Mouse (Mus musculus) gastrocnemius, postnatal 10 days (tissue): ENCODE measurements around the gene Nhlrc2. TPM values are rescaled to one million over a fixed set of nuclear protein-coding genes. Genes with fewer than 3 reads are reported as not detected.
"Not testable (repeated sequence)": the region's sequence is repeated elsewhere in the genome, so short reads cannot be mapped to it uniquely, and the experiment has no call there.

Experiments
- DNase-seq: peaks from one replicate; pipeline ENCODE4 v3.0.0; 2021; ENCODE audit warnings: mixed read lengths
- long read RNA-seq, 2 experiments: library from polyadenylated mRNA; stranded (forward); transcript quantifications; one replicate each; pipeline ENCODE4 v2.0.0; 2021
- total RNA-seq, 2 experiments: library from RNA; stranded (reverse); gene quantifications; 2 replicates each; pipeline ENCODE4 v1.2.3; 2021

The Nhlrc2 gene
- 10 to 100 TPM; 12.9 to 14.3 TPM for total RNA-seq
- long read RNA-seq, experiment 1, full-length matches to known transcripts: 6 of 6 reads
- long read RNA-seq, experiment 1, partial matches to known transcripts: 0 of 6 reads
- long read RNA-seq, experiment 1, other reads (novel, unspliced or antisense): 0 of 6 reads
- long read RNA-seq, experiment 2, full-length matches to known transcripts: 5 of 9 reads
- long read RNA-seq, experiment 2, partial matches to known transcripts: 1 of 9 reads
- long read RNA-seq, experiment 2, other reads (novel, unspliced or antisense): 3 of 9 reads

DNA sequence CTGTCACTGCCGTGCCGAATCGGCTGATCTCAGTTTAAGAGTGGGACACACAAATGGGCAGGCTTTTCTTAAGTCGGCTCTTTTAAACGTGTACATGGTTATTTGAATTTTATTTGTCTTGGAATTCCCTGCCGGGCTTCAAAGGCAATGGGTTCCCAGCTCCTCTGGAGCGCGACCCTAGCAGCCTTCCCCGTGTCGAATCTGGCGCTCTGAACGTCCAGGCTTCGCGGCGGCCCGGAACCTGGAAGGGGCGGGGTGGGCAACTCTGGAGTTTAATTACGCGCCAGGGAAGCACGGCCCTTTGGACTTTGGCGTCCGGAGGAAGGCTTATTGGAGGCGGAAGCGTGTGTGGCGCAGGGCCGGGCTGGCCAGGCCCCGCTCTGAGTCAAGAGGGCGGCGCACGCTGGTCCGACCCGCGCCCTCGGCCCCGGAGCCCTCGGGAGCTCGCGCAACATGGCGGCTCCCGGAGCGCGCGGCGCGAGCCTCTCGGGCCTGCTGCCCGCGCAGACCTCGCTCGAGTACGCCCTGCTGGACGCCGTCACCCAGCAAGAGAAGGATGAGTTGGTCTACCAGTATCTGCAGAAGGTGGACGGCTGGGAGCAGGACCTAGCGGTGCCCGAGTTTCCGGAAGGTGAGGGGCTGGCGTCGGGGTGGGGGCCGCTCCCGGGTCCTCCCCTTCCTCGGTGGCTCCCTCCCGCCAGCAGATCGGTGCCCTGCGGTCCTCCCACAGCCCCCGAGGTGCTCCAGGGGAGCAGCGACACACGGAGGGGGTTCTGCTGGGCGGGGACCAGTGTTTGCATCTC lies at the start of gene Nhlrc2:
TSS of gene Nhlrc2 (plus strand) at position 32 of the 803 bp plus-strand sequence.
- peak; percentile 84 for DNase-seq

DNA sequence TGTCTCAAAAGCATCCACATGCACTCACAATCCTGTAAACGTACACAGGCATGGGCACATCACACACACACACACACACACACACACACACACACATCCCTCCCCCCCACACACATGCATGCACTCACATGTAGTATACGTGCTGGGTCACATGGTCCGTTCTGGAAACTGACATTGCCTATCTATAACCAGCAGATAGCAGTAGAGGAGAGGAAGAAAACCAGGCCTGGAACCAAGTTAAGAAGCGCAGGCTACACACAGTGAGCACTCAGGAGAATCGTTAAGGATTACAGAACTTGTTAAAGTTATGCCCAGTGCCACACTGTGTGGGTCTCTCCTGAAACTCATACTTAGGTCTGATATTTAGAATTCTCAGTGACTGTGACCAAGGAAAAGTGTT lies 45.0 kb upstream of the Nhlrc2 start:
- DNase-seq: not testable (repeated sequence)

DNA sequence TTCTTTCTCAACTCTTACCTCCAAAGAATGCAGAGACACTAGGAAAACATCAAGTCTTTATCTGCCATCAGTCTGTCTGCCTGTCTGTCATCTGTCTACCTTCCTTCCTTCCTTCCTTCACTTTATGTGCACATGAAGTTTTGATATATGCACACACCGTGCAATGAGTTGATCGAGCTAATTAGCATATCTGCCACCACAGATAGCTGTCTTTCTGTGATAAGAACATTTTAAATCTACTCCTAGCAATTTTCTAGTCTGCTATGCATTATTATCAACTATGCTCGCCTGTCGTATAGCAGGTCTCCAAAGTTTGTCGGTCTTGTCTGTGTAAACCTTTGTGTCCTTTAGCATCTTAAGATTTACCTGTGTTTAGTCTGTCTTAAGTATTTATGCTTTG lies 44.5 kb upstream of the Nhlrc2 start:
- DNase-seq: not testable (repeated sequence)

DNA sequence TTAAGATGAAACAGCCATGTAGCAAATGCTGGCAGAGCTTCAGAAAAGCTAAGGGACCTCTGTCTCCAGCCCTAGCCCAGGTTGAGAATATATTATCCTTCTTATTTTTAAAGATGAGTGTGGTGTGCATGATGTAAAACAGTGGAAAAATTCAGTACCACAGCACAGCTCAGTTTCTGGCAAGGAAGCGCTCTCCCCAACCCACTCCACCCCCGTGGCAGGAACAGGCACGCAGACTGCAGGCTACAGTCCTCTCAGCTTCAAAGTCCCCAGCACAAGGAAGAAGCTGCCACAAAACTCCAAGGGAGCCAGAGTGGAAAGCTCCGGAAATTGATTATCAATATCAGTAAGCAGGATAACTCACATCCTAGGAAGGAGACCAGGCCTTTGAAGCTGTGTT lies 36.9 kb upstream of the Nhlrc2 start:
- DNase-seq: not testable (repeated sequence)

DNA sequence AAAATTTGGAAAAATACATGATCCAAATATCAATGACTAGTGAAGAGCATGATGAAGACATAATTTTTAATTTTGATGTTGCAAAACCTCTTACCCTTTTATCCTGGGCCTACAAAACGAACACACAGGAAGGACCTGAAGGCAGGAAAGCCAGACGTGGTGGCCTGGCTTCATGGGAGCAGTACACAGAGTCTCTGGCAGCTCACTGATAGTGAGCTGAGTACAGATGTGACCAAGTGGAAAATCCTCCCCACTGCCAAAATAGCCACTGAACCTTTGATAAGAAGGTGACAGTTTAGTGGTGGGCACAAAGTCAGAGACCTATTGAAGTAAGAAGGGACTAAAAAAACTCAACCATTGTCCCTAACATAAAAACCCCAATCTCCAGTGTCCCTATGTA lies 34.5 kb upstream of the Nhlrc2 start:
- DNase-seq: not testable (repeated sequence)

DNA sequence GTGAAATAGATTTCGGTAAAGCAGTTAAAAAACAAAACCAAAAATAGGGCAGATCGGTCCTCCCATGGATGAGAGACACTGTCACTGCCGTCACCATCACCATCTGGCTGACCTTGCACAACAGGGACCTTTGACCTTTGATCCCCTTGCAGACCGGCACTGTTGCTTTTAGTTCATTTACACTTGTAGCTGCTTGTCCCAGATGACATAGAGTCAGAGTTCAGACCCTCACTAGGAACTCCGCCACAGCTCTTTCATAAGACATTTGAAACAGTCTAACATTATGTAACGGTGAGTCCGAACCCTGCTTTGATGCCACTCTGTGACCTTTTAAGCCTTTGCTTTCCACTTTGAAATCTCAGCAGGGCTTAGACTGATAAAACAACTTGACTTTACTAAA lies 28.7 kb upstream of the Nhlrc2 start:
- DNase-seq: not testable (repeated sequence)

DNA sequence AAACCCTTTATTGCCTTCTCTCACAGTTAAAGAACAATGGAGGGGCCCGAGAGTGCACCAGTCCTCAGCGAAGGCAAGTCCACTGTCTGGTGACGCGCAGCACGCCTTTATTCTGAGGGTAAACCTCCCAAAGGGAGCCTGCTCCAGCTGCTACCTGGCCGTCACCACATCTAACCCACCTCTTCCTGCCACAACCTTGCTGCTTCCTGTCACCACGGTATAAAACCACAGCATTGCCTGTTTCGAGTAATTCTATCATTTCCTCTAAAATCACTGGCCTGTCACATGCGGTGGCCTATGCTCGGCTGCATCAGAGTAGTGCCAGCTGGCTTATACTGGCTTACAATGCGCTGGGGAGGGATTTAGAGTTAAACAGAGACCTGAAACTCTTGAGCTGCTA lies 17.5 kb upstream of the Nhlrc2 start:
- not testable (repeated sequence) for DNase-seq

DNA sequence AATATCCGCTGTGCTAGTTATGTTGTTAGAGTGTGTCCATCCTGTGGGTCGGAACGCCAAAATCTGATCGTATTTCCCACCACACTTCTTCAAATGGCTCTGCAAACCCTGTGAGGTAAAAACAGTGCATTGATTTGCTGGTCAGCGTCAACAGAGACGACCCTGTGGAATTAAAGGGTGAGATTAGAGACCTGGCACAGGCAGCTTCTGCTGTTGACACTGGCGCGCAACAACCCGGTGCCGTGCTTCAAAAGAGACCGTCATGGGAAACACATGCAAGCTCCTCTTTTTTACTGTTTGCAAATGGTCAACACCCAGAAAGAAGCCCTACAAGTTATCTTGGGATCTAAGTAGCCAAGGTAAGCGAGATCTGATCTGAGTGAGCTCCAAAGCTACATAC lies 16.8 kb upstream of the Nhlrc2 start:
- no peak for DNase-seq

DNA sequence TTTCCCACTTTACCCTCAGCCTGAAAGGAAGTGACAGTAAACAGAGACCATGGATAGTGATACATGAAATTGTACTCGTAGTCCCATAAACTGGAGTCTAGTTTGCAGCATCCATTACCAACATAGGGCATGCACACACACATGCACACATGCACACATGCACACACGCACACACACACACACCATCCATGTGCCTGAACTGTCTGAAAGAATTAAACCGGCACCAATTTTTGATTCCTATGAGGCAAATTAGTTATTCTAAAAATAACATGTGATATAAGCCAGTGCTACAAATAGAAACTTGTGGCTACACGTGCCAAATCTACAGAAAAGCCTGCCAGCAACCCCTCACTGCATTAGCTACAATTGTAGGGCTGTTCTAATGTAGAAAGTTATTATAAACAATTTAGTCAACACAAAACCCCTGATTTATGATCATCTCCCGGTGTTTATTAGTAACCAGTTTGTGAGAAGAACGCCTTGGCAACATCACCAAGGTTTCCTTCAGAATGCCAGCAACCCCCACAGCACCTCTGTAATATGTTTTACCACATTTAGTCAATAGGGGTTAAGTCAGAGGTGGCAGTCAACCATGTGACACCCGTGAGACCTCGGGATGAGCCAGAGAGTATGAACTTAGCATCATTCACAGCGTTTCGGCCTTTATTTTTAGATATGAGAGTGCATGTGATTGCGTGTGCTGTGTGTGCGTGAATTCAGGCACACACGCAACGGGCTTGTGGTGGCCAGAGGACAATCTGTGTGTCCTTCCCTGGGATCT lies 14.6 kb upstream of the Nhlrc2 start:
- no peak for DNase-seq

DNA sequence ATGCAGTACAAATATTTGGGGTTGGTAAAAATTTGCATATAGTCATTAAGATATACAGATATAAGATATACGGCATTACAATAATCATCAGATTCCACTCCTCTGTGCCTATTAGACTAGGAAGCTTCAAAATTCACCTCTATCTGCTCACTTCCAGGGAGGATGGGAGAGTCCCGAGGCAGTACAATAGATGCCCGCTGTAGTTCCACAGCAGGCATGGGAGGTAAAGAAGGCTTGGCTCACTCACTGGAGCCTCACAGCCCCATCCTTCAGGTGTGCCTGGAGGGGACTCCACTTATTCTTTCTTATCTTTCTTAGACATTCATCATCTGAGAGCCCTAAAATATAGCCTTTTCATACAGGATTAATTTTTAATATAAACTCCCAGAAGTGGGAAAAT lies 13.7 kb upstream of the Nhlrc2 start:
- DNase-seq: no peak

DNA sequence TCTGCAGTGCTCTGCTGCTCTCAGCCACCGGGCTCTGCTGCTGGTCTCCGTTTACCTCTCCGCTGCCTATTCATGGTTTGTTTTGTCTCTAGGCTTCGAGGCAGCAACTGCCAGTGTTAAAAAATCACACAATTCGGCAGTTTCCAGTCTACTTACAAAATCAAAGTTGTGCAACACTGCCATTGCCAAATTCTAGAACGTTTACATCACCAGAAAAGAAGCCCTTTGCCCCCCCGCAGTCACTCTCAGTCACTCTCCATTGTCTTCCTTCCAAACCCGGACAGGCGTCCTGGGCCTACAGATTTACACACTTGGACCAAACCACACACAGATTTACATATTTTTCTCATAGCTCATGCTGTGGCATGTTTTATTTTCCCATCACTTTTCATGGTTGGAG lies 13.0 kb upstream of the Nhlrc2 start:
- DNase-seq: no peak

DNA sequence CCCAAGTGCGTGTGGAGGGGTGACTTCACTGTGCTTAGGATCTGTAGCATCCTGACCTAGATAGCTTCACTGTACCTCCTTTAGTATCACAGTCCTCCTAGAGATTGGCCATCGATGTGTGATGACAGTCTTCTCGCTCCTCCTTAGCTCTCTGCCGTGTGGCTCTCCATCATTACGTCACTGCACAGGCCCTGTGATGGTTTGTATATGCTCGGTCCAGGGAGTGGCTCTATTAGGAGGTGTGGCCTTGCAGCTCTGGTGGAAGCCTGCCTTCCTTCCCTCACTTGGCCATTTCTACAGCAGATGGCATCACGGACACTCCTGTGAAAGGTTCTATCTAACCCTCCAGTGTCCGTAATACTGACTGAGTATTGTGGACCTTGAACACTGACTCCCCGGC lies 12.3 kb upstream of the Nhlrc2 start:
- DNase-seq: no peak

DNA sequence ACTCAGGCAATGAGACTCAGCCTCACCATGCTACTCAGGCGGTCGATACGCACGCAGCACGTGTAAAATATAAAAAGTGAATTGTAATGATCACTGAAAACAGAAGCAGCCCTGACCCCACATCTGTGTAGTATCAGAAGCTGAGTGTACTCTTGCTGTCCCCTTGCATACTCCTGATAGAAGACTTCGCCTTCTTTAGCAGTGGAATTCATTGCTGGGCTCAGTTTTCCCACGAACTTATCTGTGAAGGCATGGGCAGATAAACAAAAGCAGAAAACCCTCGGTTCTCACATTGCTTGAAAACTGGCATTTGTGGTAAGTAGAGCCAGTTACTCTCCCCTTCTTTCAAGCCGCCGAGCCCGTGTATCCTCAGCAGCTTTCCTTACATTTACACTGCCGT lies 4.7 kb upstream of the Nhlrc2 start:
- DNase-seq: no peak

DNA sequence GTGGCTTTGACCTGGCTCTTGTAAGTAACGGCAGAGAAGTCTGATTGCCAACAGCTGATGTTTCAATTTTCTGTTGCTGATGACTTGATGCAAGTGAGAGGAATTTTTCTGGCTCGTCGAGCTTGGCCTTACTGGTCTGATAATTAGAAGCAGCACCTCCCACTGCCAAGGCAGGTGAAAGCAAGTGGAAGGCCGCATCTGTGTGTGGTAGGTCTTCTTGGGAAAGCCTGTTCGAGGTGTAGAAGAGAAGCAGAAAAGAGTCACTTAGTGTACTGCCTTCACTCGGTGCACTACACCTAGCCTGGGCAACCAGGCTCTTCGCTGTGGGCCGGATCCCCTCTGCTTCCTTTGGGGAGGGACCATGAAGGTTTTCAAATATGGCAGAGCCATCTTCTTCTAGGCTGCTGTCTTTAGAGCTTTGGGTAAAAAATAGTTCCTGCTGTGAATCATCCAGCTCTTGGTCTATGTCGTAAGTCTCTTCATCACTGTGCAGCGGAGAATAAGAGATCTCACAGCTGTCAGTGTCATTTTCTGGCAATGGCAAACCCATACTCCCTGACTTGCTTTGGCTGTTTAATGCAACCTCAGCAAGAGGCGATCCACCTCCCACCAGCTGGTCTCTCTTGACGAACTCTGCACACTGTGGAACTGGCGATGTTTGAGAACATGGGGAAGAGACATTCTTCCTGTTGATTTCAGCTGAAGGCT lies 3.2 kb upstream of the Nhlrc2 start:
- DNase-seq: no peak

DNA sequence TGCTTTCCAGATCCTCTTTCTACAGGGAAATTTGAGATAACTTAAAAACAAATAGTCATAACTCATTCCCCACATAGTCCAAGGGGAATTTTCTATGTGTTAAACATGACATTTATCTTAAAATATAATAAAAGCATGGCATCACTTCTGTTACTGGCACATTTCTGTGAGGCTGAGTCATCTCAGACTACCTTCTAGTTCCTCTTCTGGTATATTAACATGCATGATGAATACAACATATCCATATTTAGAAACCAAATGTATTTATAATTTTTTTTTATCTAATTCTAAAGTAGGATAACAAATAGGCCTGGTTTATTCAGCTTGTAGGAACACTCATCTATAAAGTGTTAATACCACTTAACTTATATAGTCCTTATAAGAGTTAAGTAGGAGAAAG lies 2.0 kb upstream of the Nhlrc2 start:
- DNase-seq: no peak

DNA sequence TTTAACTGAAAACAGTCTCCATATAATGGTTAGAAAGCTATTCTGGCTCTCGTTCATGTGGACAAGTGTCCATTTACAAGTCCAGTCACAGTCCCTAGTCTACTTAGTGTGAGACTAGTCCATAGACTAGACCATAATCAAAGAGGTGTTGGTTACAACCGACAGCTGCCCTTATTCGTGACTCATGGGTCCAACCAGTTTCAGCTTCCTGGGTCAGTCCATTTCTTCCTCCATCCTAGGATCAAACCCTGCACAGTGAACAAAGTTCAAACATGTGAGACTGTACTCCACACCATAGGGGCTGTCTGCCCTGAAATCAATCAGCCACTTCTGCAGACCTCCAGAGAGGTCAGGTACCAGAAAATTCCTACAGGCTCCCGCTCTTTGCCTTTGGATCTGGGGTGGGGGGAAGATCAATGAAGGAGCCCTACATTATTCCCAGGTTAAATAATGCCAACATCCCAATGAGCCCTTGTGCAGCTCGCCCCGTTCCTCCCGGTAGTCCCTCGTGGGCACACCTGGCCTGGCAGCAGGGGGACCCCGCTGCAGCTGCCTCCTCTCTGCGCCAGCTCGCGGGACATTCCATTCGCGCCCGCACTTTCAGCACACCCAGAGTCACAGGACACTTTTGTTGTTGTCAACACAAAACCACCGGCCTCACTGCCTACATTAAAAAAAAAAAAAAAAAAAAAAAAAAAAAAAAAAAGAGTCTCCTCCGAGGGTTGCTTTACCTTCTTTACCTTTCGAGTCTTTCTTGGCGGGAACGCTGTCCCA lies 418 bp upstream of the Nhlrc2 start, which contains the start of gene Dclre1a:
TSS of gene Dclre1a (minus strand) at position 767 of the 774 bp plus-strand sequence.
- DNase-seq: peak; percentile 61

DNA sequence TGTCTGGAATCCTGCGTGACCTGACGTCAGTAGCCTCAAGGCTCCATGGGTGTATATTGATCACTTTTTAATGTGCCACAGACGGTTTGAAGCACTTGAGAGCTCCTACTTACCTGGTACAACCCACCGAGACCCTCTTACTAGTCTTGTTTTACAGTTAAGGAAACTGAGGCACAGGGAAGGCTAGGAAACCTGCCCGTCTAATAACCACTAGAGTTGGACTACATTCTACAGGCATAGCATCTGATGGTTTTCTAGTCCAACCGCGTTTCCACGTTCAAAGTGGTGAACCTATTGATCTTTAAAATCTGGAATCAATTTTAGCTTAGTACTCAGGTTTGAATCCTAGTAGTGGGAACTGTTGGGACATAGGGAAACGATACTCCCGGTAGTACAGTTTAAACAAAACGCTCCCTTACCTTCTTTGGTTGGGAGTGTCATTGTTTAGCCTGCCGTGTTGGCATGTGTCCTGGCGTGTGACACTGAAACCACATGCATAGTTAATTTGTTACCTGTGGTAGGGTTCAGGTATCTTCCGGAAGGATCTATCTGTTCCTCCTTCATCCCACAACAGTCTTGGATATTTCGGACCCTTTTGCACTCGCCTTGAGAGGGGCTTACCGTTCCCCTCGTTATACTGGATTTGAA lies 1.1 kb downstream of the Nhlrc2 start:
- no peak for DNase-seq

DNA sequence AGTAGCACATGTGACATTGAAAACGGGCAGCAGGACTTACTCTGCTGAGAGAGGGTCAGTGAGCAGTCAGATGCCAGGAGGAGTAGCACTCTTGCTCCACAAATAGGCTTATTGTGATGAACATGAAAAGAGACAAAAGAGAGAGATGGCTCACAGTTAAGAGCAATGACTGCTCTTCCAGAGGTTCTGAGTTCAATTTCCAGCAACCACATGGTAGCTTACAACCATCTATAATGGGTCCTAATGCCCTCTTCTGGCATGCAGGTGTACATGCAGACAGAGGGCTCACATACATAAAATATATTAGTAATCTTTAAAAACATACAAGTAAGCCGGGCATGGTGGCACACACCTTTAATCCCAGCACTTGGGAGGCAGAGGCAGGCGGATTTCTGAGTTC lies 5.1 kb downstream of the Nhlrc2 start:
- DNase-seq: no peak

DNA sequence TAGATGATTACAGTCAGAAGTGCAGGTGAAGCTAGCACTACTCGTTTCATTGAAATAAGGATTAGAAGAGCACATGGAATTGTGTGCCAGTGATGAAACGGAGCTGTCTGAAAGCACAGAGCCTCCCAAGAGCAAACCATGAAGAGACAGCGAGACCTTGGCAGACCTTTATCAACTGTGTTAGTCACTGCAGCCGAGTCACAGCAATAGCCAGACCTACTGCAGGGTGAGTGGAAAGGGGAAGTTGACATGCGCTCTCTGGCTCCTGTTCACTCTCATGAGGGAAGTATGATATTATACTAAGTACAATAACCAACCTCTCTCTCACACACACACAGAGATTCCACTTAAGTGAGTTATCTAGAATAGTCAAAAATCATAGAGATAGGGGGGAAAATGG lies 7.9 kb downstream of the Nhlrc2 start:
- no peak for DNase-seq

DNA sequence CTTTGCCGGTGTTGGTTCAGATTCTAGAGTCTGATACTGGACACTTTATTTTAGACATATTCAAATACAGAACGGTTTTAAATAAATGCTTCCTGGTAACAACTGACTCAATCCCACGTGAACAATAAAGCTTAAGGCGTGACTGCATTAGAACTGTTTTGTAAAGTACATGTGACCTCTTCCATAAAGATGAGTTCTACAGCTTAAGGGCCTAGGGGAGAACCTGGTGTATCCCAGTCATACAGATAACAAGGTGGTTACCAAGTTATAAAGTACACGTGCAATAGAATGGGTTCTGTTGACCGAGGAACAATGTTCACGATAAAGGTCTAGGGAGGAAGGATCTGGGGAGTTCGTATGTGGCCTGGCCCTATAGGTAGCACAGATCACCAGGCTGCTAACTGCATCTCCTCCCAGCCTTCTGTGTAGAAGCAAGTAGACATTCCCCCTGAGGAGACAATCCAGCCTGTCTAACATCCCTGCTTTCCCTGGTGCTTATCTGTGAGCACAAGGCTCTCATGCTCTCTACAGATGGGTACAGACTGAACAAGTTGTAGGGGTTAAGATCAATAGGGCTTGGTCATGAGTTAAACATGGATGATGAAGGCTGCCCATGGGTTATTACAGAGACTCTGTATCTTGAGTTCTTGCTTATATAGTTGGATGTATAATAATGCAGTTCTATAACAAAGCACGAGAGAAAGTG lies 14.5 kb downstream of the Nhlrc2 start:
- no peak for DNase-seq
